Mouse (Mus musculus): Measurements from ENCODE around the gene Vegfd. TPM values are rescaled to one million over a fixed set of nuclear protein-coding genes. Genes with fewer than 3 reads are reported as not detected.

Vegfd gene
- polyA plus RNA-seq, 1 experiment from 2014 or later = 0.17 TPM

DNA sequence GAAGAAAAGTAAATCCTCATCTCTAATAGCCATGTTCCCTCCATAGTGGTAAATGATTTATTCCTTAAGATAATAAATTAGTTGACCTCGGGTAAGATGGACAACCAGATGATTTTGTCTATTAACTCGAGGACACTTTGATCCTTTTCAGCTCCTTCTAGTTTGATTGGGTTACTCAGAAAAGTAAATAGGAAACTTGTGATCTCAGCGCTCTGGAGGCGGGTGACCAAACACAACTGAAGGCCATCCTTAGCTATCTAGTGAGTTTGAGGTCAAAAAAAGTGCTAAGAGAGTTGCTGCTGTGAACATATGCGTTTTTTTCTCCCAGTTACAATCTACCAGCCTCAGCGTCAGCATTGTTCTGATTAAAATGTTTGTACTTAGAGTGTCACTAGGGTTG, 57.4 kb downstream of the Vegfd start:
- 88% methylated on average over 6 of the region's 6 CpGs for WGBS
- ATAC-seq (ENCODE audit: low FRiP score, low TSS enrichment) = no peak
- 0 out of 2 replicates have a peak, but pooled peaks cover 2% of the 10 kb centered on the region for H3K36me3 ChIP-seq (ENCODE audit: control insufficient read depth, insufficient read depth, low read length)

DNA sequence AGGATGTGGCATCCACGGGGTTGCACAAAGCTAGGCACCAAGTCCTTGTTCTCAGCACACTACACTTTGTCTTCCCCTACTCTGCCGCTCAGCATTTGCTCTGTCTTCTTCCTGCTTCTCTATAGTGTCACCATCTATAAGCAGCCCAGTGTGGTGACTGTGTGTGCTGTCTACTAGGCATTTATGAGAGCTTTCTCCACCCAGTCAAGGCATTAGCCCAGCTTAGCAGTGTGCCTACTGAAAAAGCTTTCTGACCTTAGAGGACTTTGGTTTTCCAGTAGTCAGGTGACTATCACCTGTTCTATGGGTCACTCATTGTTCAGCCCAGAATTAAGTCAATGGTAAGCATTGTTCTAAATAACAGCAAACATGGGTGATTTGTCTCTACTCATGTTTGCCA, 58.0 kb downstream of the Vegfd start:
- Histone ChIP-seq H3K4me3 (replicated peaks; ENCODE audit: low read depth, low read length) (no peak overlapping the region), H3K9ac (replicated peaks; ENCODE audit: low read length) (no peak overlapping the region), H3K4me1 (ENCODE audit: control insufficient read depth, insufficient read depth, low read length) (no peaks in the 10 kb centered on the region), H3K9me3 (ENCODE audit: control insufficient read depth, low read length) (no peaks in the 10 kb centered on the region), H3K27me3 (ENCODE audit: control insufficient read depth, insufficient read depth, low read length) (no peaks in the 10 kb centered on the region), H3K36me3 (ENCODE audit: control insufficient read depth, insufficient read depth, low read length) (0 out of 2 replicates have a peak, but pooled peaks cover 2% of the 10 kb centered on the region), H3K4me2 (ENCODE audit: low read length) (no peak overlapping the region), H3K27ac (replicated peaks; ENCODE audit: low read depth, low read length) (no peak overlapping the region)
- ATAC-seq (ENCODE audit: low FRiP score, low TSS enrichment) (no peak), DNase-seq (no peak)
- 93% methylated on average over 2 of the region's 2 CpGs for WGBS

More for the DNA sequence above, 57.4 kb downstream of the Vegfd start:
- no peak overlapping the region for H3K27ac ChIP-seq (replicated peaks; ENCODE audit: low read depth, low read length)
- DNase-seq = no peak
- no peaks in the 10 kb centered on the region for H3K9me3 ChIP-seq (ENCODE audit: control insufficient read depth, low read length)
- no peak overlapping the region for H3K9ac ChIP-seq (replicated peaks; ENCODE audit: low read length)
- H3K4me1 ChIP-seq (ENCODE audit: control insufficient read depth, insufficient read depth, low read length) = no peaks in the 10 kb centered on the region
- no peaks in the 10 kb centered on the region for H3K27me3 ChIP-seq (ENCODE audit: control insufficient read depth, insufficient read depth, low read length)
- H3K4me2 ChIP-seq (ENCODE audit: low read length) = no peak overlapping the region
- H3K4me3 ChIP-seq (replicated peaks; ENCODE audit: low read depth, low read length) = no peak overlapping the region

DNA sequence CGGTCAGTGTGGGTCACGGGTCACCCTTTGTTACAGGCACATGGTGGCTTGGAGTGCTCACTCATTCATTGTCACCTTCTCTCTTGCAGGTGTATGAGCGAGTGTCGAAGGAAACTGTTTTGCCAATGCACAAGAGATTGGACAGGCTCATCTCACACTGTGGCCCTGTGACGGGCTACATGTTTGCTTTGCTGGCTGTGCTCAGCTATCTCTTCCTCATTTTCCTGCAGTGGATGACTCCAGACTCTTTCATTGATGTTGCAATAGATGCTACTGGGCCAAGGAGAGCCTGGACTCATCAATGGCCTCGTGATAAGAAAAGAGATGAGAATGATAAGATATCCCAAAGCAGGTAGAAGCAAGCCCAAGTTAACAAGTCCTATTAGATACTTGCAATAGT, 58.4 kb downstream of the Vegfd start:
- ATAC-seq (ENCODE audit: low FRiP score, low TSS enrichment) (no peak), DNase-seq (no peak)
- Histone ChIP-seq H3K9ac (replicated peaks; ENCODE audit: low read length) (no peak overlapping the region), H3K4me3 (replicated peaks; ENCODE audit: low read depth, low read length) (no peak overlapping the region), H3K4me2 (ENCODE audit: low read length) (no peak overlapping the region), H3K36me3 (ENCODE audit: control insufficient read depth, insufficient read depth, low read length) (0 out of 2 replicates have a peak, but pooled peaks cover 2% of the 10 kb centered on the region), H3K4me1 (ENCODE audit: control insufficient read depth, insufficient read depth, low read length) (no peaks in the 10 kb centered on the region), H3K27me3 (ENCODE audit: control insufficient read depth, insufficient read depth, low read length) (no peaks in the 10 kb centered on the region), H3K9me3 (ENCODE audit: control insufficient read depth, low read length) (no peaks in the 10 kb centered on the region), H3K27ac (replicated peaks; ENCODE audit: low read depth, low read length) (no peak overlapping the region)
- WGBS = 88% methylated on average over 6 of the region's 6 CpGs

DNA sequence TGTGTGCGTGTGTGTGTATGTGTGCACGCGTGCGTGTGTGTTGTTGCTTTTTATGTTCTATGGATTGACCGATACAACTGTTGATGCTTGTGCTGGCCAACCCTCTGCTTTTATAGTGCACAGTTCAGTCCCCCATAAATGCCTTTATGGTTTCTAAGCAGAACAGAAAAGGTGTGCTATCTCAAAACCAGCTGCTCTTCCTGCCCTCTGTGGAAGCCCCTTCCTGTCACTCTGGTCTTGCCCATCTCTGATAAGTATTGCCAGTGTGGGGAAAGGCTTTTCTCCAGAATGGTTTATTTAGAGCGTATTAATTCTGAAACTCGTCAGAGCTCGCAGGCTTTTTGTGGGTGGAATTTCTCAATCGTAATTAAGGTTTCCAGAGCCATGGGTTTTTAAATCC, 59.5 kb downstream of the Vegfd start:
- Histone ChIP-seq H3K36me3 (ENCODE audit: control insufficient read depth, insufficient read depth, low read length) (0 out of 2 replicates have a peak, but pooled peaks cover 2% of the 10 kb centered on the region), H3K9ac (replicated peaks; ENCODE audit: low read length) (no peak overlapping the region), H3K27me3 (ENCODE audit: control insufficient read depth, insufficient read depth, low read length) (no peaks in the 10 kb centered on the region), H3K4me1 (ENCODE audit: control insufficient read depth, insufficient read depth, low read length) (no peaks in the 10 kb centered on the region), H3K4me3 (replicated peaks; ENCODE audit: low read depth, low read length) (no peak overlapping the region), H3K27ac (replicated peaks; ENCODE audit: low read depth, low read length) (no peak overlapping the region), H3K4me2 (ENCODE audit: low read length) (no peak overlapping the region), H3K9me3 (ENCODE audit: control insufficient read depth, low read length) (no peaks in the 10 kb centered on the region)
- DNase-seq (no peak), ATAC-seq (ENCODE audit: low FRiP score, low TSS enrichment) (no peak)
- WGBS = 96% methylated on average over 9 of the region's 9 CpGs

DNA sequence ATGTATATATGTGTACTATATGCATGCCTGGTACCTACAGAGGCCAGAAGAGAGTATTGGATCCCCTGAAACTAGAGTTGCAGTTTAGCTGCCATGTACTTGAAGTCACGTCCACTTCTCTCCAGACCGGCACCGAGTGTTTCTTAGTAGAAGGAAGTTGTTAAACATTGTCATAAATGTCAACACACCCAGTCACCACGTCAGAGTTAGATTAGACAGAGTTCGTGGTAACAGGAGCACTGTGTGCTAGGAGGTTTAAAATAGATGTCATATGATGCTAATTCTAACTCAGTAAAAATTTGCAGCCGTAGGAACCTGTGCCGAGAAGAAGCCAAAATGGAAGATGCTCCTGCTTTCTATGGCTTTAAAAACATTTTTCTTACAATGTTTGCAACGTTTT, 63.5 kb downstream of the Vegfd start, which contains the start of gene Asb11:
Gene Asb11 (plus strand): TSS at position 286 of the 400 bp plus-strand sequence.
- ATAC-seq (ENCODE audit: low FRiP score, low TSS enrichment) (no peak), DNase-seq (no peak)
- H3K27me3 ChIP-seq (ENCODE audit: control insufficient read depth, insufficient read depth, low read length) = no peaks in the 10 kb centered on the region
- no peak within 1 kb of the TSS for H3K4me3 ChIP-seq (replicated peaks; ENCODE audit: low read depth, low read length)
- 85% methylated on average over 8 of the region's 8 CpGs for WGBS
- no peaks in the 10 kb centered on the region for H3K9me3 ChIP-seq (ENCODE audit: control insufficient read depth, low read length)
- 0 out of 2 replicates have a peak, but pooled peaks cover under 1% of the 10 kb centered on the region for H3K36me3 ChIP-seq (ENCODE audit: control insufficient read depth, insufficient read depth, low read length)
- H3K4me2 ChIP-seq (ENCODE audit: low read length) = no peak within 1 kb of the TSS
- no peak within 1 kb of the TSS for H3K27ac ChIP-seq (replicated peaks; ENCODE audit: low read depth, low read length)
- H3K9ac ChIP-seq (replicated peaks; ENCODE audit: low read length) = no peak within 1 kb of the TSS
- H3K4me1 ChIP-seq (ENCODE audit: control insufficient read depth, insufficient read depth, low read length) = no peaks in the 10 kb centered on the region

DNA sequence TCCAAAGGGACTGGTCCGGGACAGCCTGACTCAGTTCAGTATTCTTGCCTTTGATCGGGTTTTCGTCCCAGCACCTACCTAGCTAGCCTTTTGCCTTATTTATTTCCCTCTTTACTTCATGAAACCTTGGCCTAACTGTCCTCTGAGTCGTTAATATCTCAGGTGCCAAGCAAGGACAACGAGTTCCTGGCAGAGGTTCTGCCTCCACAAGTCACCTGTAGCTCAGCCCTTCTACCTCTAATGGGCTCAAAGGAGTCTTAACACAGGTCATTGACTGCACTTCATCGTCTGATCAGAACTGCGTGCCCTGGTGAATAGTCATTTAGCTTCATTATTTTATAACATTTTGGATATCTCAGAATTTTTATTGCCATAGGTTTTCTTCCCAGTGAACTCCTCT, 66.3 kb downstream of the Vegfd start:
- no peaks in the 10 kb centered on the region for H3K4me1 ChIP-seq (ENCODE audit: control insufficient read depth, insufficient read depth, low read length)
- no peak overlapping the region for H3K4me3 ChIP-seq (replicated peaks; ENCODE audit: low read depth, low read length)
- WGBS = 90% methylated on average over 7 of the region's 7 CpGs
- H3K27me3 ChIP-seq (ENCODE audit: control insufficient read depth, insufficient read depth, low read length) = no peaks in the 10 kb centered on the region
- no peak overlapping the region for H3K27ac ChIP-seq (replicated peaks; ENCODE audit: low read depth, low read length)
- no peak overlapping the region for H3K9ac ChIP-seq (replicated peaks; ENCODE audit: low read length)
- DNase-seq (no peak), ATAC-seq (ENCODE audit: low FRiP score, low TSS enrichment) (no peak)
- no peak overlapping the region for H3K4me2 ChIP-seq (ENCODE audit: low read length)
- no peaks in the 10 kb centered on the region for H3K36me3 ChIP-seq (ENCODE audit: control insufficient read depth, insufficient read depth, low read length)
- no peaks in the 10 kb centered on the region for H3K9me3 ChIP-seq (ENCODE audit: control insufficient read depth, low read length)

DNA sequence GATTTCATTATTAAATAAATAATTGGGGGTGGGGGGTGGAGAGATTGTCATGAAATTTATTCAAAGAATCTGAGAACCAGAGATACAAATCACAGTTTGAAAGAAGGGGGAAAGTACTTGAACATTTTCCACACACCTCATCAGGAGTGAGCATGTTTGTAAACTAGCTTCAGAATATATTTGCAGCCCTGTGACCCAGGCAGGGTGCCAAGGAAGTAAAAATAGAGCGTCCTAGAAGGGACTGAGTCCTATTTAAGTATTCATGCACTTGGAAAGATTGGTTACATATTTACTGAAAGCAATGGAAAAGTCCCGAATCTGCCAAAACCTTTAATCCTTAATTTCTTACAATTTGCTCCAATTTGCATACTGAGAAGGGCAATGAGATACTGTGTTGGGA, 67.0 kb downstream of the Vegfd start:
- ATAC-seq (ENCODE audit: low FRiP score, low TSS enrichment) (no peak), DNase-seq (no peak)
- H3K27me3 ChIP-seq (ENCODE audit: control insufficient read depth, insufficient read depth, low read length) = no peaks in the 10 kb centered on the region
- no peak overlapping the region for H3K9ac ChIP-seq (replicated peaks; ENCODE audit: low read length)
- no peaks in the 10 kb centered on the region for H3K36me3 ChIP-seq (ENCODE audit: control insufficient read depth, insufficient read depth, low read length)
- 65% methylated on average over 2 of the region's 2 CpGs for WGBS
- H3K4me1 ChIP-seq (ENCODE audit: control insufficient read depth, insufficient read depth, low read length) = no peaks in the 10 kb centered on the region
- H3K27ac ChIP-seq (replicated peaks; ENCODE audit: low read depth, low read length) = no peak overlapping the region
- no peak overlapping the region for H3K4me2 ChIP-seq (ENCODE audit: low read length)
- no peaks in the 10 kb centered on the region for H3K9me3 ChIP-seq (ENCODE audit: control insufficient read depth, low read length)
- no peak overlapping the region for H3K4me3 ChIP-seq (replicated peaks; ENCODE audit: low read depth, low read length)

DNA sequence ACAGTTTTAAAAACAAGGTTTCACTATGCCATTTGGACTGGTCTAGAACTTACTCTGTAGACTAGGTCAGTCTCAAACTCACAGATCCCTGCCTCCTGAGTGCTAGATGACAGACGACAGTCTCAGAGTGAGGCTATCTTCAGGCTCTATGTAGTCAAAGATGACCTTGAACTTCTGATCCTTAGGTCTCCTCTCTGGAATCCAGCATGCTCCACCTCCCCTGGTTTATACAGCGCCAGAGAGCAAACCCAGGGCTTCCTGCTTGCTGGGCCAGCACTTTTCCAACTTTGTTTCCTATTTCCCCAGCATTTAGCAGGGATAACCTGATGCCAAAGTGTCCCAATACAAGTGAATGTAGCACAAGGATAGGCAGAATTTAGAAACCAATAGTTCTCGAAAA, 67.5 kb downstream of the Vegfd start:
- DNase-seq (no peak), ATAC-seq (ENCODE audit: low FRiP score, low TSS enrichment) (no peak)

DNA sequence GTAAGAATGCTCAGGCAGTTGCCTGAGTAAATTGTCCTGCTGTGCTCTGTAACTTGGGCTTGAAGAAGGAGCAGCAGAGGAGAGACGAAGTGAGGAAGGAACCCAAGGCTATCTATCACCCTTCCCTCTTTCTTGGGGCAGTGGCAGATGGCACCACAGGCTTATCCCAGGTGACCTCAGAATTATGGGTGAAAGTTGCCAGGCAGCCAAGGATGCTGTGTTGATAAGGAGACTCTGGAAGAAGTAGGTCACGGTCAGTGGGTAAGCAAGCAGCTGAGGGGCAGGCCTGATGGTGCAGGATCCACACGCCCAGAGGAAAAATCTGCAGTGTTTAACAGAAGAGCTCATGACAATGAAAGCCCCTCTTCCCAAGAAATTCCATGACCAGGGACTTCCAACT, 68.1 kb downstream of the Vegfd start:
- DNase-seq = no peak
- 89% methylated on average over 3 of the region's 3 CpGs for WGBS
- Histone ChIP-seq H3K27ac (replicated peaks; ENCODE audit: low read depth, low read length) (no peak overlapping the region), H3K4me2 (ENCODE audit: low read length) (no peak overlapping the region), H3K4me1 (ENCODE audit: control insufficient read depth, insufficient read depth, low read length) (no peaks in the 10 kb centered on the region), H3K27me3 (ENCODE audit: control insufficient read depth, insufficient read depth, low read length) (no peaks in the 10 kb centered on the region), H3K9ac (replicated peaks; ENCODE audit: low read length) (no peak overlapping the region), H3K4me3 (replicated peaks; ENCODE audit: low read depth, low read length) (no peak overlapping the region), H3K9me3 (ENCODE audit: control insufficient read depth, low read length) (no peaks in the 10 kb centered on the region), H3K36me3 (ENCODE audit: control insufficient read depth, insufficient read depth, low read length) (no peaks in the 10 kb centered on the region)
- ATAC-seq (ENCODE audit: low FRiP score, low TSS enrichment) = no peak

More for the DNA sequence above, 67.5 kb downstream of the Vegfd start:
- H3K27ac ChIP-seq (replicated peaks; ENCODE audit: low read depth, low read length) = no peak overlapping the region
- no peak overlapping the region for H3K4me2 ChIP-seq (ENCODE audit: low read length)
- H3K9me3 ChIP-seq (ENCODE audit: control insufficient read depth, low read length) = no peaks in the 10 kb centered on the region
- no peak overlapping the region for H3K4me3 ChIP-seq (replicated peaks; ENCODE audit: low read depth, low read length)
- WGBS = 74% methylated on average over 3 of the region's 3 CpGs
- no peaks in the 10 kb centered on the region for H3K4me1 ChIP-seq (ENCODE audit: control insufficient read depth, insufficient read depth, low read length)
- H3K27me3 ChIP-seq (ENCODE audit: control insufficient read depth, insufficient read depth, low read length) = no peaks in the 10 kb centered on the region
- no peak overlapping the region for H3K9ac ChIP-seq (replicated peaks; ENCODE audit: low read length)
- H3K36me3 ChIP-seq (ENCODE audit: control insufficient read depth, insufficient read depth, low read length) = no peaks in the 10 kb centered on the region
